10 mouse cellular contexts compared by ENCODE assay signal in the genomic region with DNA sequence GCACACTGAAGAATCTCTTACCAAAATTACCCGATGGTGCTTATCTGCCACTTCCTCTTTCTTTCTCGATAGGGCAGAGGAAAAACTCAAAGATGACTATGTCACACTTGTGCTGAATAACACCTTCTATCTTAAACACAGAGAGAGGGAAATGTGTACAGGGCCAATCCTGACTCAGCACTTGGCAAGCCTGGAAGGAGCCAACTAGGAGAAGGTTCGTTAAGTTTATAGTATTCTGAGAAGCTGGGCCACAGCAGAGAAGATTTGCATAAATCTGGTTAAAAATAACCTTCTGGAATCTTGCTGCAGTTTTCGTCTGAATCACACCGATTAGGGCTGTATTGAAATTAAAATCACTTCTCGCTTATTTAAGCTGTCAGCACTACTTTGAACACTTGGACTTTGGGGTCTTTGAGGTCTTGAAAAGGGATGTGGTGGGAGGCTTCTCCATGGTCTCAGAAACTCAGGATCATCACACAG.
A peak's percentile ranks its signal among the peaks of the same experiment; 100 is the strongest.
DNase-seq lines count a peak whose midpoint lies in the region; ATAC-seq and TF ChIP-seq lines count a peak whose summit lies in the region.
"Had no signal": no experiment of that assay in that cellular context is flagged by ENCODE, and none has a peak within 500 bp of the region (broad histone marks: within the 10 kb centered on the region; RNA-seq: fewer than 3 reads in every experiment).

No protein-coding gene starts in this region.

- no peak for ATAC-seq in forebrain, embryonic 14.5 days
- ATAC-seq in forebrain, embryonic 12.5 days (ENCODE audit: low FRiP score), result no peak
- peak; percentile 94 for ATAC-seq in megakaryocyte progenitor cell, adult 5-6 weeks (replicated peaks; ENCODE audit: poor library complexity)
- no peak for ATAC-seq in hindbrain, embryonic 11.5 days (ENCODE audit: low FRiP score)
- no peak for ATAC-seq in heart, embryonic 11.5 days (replicated peaks; ENCODE audit: insufficient number of reproducible peaks, low FRiP score, low TSS enrichment)
- ATAC-seq: midbrain, embryonic 16.5 days had no signal

- WGBS in forebrain, embryonic 14.5 days, result 41% methylated on average over 6 of the region's 6 CpGs
- 58% methylated on average over 6 of the region's 6 CpGs for WGBS in forebrain, embryonic 12.5 days
- WGBS in hindbrain, embryonic 11.5 days, result 71% methylated on average over 6 of the region's 6 CpGs
- 55% methylated on average over 6 of the region's 6 CpGs for WGBS in heart, embryonic 11.5 days (ENCODE audit: insufficient replicate concordance)

- no peaks in the 10 kb centered on the region for H3K4me1 ChIP-seq in forebrain, embryonic 14.5 days (ENCODE audit: control insufficient read depth, insufficient read depth, low read length)
- no peaks in the 10 kb centered on the region for H3K4me1 ChIP-seq in forebrain, embryonic 12.5 days
- H3K4me1 ChIP-seq in ES-Bruce4 (ENCODE audit: control insufficient read depth, insufficient read depth, low read length), result peaks cover 7% of the 10 kb centered on the region
- no peaks in the 10 kb centered on the region for H3K4me1 ChIP-seq in hindbrain, embryonic 11.5 days (replicated peaks; ENCODE audit: control insufficient read depth, insufficient read depth, low read length)
- no peaks in the 10 kb centered on the region for H3K4me1 ChIP-seq in heart, embryonic 11.5 days (ENCODE audit: control insufficient read depth, insufficient read depth, low read length)

- H3K27ac ChIP-seq in forebrain, embryonic 14.5 days (ENCODE audit: low read depth, low read length), result no peak overlapping the region
- H3K27ac ChIP-seq in forebrain, embryonic 12.5 days, result no peak overlapping the region
- H3K27ac ChIP-seq in ES-Bruce4 (ENCODE audit: insufficient read depth, low read length), result peak overlapping the region; percentile 60; the same call in 1 of the 2 replicates
- H3K27ac ChIP-seq in hindbrain, embryonic 11.5 days (ENCODE audit: low read depth, low read length), result no peak overlapping the region
- no peak overlapping the region for H3K27ac ChIP-seq in heart, embryonic 11.5 days (ENCODE audit: low read depth, low read length)

- H3K36me3 ChIP-seq in forebrain, embryonic 14.5 days (ENCODE audit: control insufficient read depth, insufficient read depth, low read length), result no peaks in the 10 kb centered on the region
- no peaks in the 10 kb centered on the region for H3K36me3 ChIP-seq in forebrain, embryonic 12.5 days (replicated peaks)
- H3K36me3 ChIP-seq in ES-Bruce4 (ENCODE audit: control insufficient read depth, insufficient read depth, low read length, poor library complexity, severe bottlenecking), result peaks cover 2% of the 10 kb centered on the region; the same call in 1 of the 2 replicates
- no peaks in the 10 kb centered on the region for H3K36me3 ChIP-seq in hindbrain, embryonic 11.5 days (ENCODE audit: control insufficient read depth, insufficient read depth, low read length)
- no peaks in the 10 kb centered on the region for H3K36me3 ChIP-seq in heart, embryonic 11.5 days (ENCODE audit: control insufficient read depth, insufficient read depth, low read length)

- H3K4me2 ChIP-seq in forebrain, embryonic 14.5 days (ENCODE audit: low read length), result no peak overlapping the region
- no peak overlapping the region for H3K4me2 ChIP-seq in forebrain, embryonic 12.5 days
- H3K4me2 ChIP-seq in hindbrain, embryonic 11.5 days (replicated peaks; ENCODE audit: low read depth, low read length), result no peak overlapping the region
- no peak overlapping the region for H3K4me2 ChIP-seq in heart, embryonic 11.5 days

- H3K9me3 ChIP-seq in forebrain, embryonic 14.5 days (replicated peaks; ENCODE audit: control insufficient read depth, low read length), result no peaks in the 10 kb centered on the region
- no peaks in the 10 kb centered on the region for H3K9me3 ChIP-seq in forebrain, embryonic 12.5 days
- peaks cover 10% of the 10 kb centered on the region; the same call in 1 of the 2 replicates for H3K9me3 ChIP-seq in ES-Bruce4 (replicated peaks; ENCODE audit: control insufficient read depth, insufficient read depth, low read length, poor library complexity, severe bottlenecking)
- H3K9me3 ChIP-seq in hindbrain, embryonic 11.5 days (ENCODE audit: control insufficient read depth, low read length), result no peaks in the 10 kb centered on the region
- no peaks in the 10 kb centered on the region for H3K9me3 ChIP-seq in heart, embryonic 11.5 days (replicated peaks; ENCODE audit: control insufficient read depth, low read length)

- TF ChIP-seq EP300 in ES-Bruce4 (IDR thresholded peaks at IDR 0.05; ENCODE audit: insufficient read depth, low read depth, low read length), result no peak

- TF ChIP-seq POLR2A in ES-Bruce4 (IDR thresholded peaks at IDR 0.05; ENCODE audit: insufficient read depth, low read length), result no peak

- DNase-seq in forebrain, embryonic 14.5 days (ENCODE audit: low spot score), result peak; percentile 48
- DNase-seq in frontal cortex, postnatal 36 days (ENCODE audit: low spot score in 2 of 2), result peak; percentile 61 to 72
- no peak for DNase-seq in yolk sac, embryonic 10.5 days (ENCODE audit: low spot score)
- DNase-seq in hindbrain, embryonic 11.5 days (ENCODE audit: low spot score), result no peak

- no peak overlapping the region for H3K4me3 ChIP-seq in forebrain, embryonic 14.5 days (ENCODE audit: low read depth, low read length)
- H3K4me3 ChIP-seq in forebrain, embryonic 12.5 days (replicated peaks), result no peak overlapping the region
- no peak overlapping the region for H3K4me3 ChIP-seq in ES-Bruce4 (ENCODE audit: low read depth, low read length)
- H3K4me3 ChIP-seq in hindbrain, embryonic 11.5 days (ENCODE audit: low read depth, low read length), result no peak overlapping the region
- H3K4me3 ChIP-seq in heart, embryonic 11.5 days (ENCODE audit: low read depth, low read length), result no peak overlapping the region
- H3K4me3 ChIP-seq: erythroblast, embryonic 14.5 days had no signal

- no peak overlapping the region for H3K9ac ChIP-seq in forebrain, embryonic 14.5 days (ENCODE audit: low read length)
- H3K9ac ChIP-seq in forebrain, embryonic 12.5 days, result no peak overlapping the region
- H3K9ac ChIP-seq in ES-Bruce4 (ENCODE audit: low read depth, poor library complexity, severe bottlenecking), result no peak overlapping the region
- no peak overlapping the region for H3K9ac ChIP-seq in hindbrain, embryonic 11.5 days (ENCODE audit: low read depth, low read length)
- no peak overlapping the region for H3K9ac ChIP-seq in heart, embryonic 11.5 days (ENCODE audit: low read depth, low read length)

- no peaks in the 10 kb centered on the region for H3K27me3 ChIP-seq in forebrain, embryonic 14.5 days (replicated peaks; ENCODE audit: control insufficient read depth, insufficient read depth, low read length)
- H3K27me3 ChIP-seq in forebrain, embryonic 12.5 days, result no peaks in the 10 kb centered on the region; the same call in 1 of the 2 replicates
- no peaks in the 10 kb centered on the region for H3K27me3 ChIP-seq in ES-Bruce4 (ENCODE audit: control insufficient read depth, insufficient read depth, low read length, poor library complexity, severe bottlenecking)
- no peaks in the 10 kb centered on the region for H3K27me3 ChIP-seq in hindbrain, embryonic 11.5 days (ENCODE audit: control insufficient read depth, insufficient read depth, low read length)
- no peaks in the 10 kb centered on the region for H3K27me3 ChIP-seq in heart, embryonic 11.5 days (ENCODE audit: control insufficient read depth, insufficient read depth, low read length)

- TF ChIP-seq CTCF in ES-Bruce4 (IDR thresholded peaks at IDR 0.05; ENCODE audit: low read depth, low read length), result no peak

Comparison
In these comparisons a context has a peak if more than half of its experiments do, and no peak if none do; other contexts are left out.
1. DNase-seq: peak in forebrain, embryonic 14.5 days (single experiment) and frontal cortex, postnatal 36 days (2 of 2); none in yolk sac, embryonic 10.5 days (single experiment) and hindbrain, embryonic 11.5 days (single experiment).